Mouse (Mus musculus) kidney, adult 2 months (tissue): ENCODE measurements around the gene Sec1. TPM values are rescaled to one million over a fixed set of nuclear protein-coding genes. Genes with fewer than 3 reads are reported as not detected.
A peak's percentile ranks its signal among the peaks of the same experiment; 100 is the strongest.

Experiments
- DNase-seq: peaks from one replicate; pipeline ENCODE4 v3.0.0; 2021
- H3K27ac ChIP-seq: fragments of 200-500 bp; 2 replicates; pipeline ENCODE4 v1.5.1; 2012; ENCODE audit warnings: low read depth, low read length, control low read depth, inconsistent platforms; ENCODE audit not compliant: insufficient read depth
- H3K27me3 ChIP-seq: fragments of 200-500 bp; replicated peaks from 2 replicates; pipeline ENCODE4 v1.6.1; 2012; ENCODE audit warnings: mild to moderate bottlenecking, moderate library complexity, low read length, inconsistent platforms; ENCODE audit not compliant: control insufficient read depth, insufficient read depth
- H3K36me3 ChIP-seq: fragments of 200-500 bp; 2 replicates; pipeline ENCODE4 v1.6.1; 2012; ENCODE audit warnings: mild to moderate bottlenecking, moderate library complexity, low read length, inconsistent platforms; ENCODE audit not compliant: control insufficient read depth, insufficient read depth
- H3K4me1 ChIP-seq: fragments of 200-500 bp; 2 replicates; pipeline ENCODE4 v1.6.1; 2011; ENCODE audit warnings: low read length; ENCODE audit not compliant: control insufficient read depth, insufficient read depth
- H3K4me3 ChIP-seq: fragments of 200-500 bp; 2 replicates; pipeline ENCODE4 v1.5.1; 2011; ENCODE audit warnings: mild to moderate bottlenecking, low read depth, low read length, control low read depth; ENCODE audit not compliant: insufficient read depth
- CTCF ChIP-seq: fragments of 200-500 bp; conservative IDR thresholded peaks from 2 replicates; pipeline ENCODE4 v1.5.1; 2011; ENCODE audit warnings: low read depth, mild to moderate bottlenecking, control low read depth, low read length, moderate library complexity, mixed read lengths; ENCODE audit not compliant: insufficient read depth, insufficient read length
- POLR2A ChIP-seq: fragments of 200-500 bp; IDR thresholded peaks from one replicate; pipeline ENCODE4 v1.6.1; 2011; ENCODE audit warnings: low read depth, low read length, control low read depth
- WGBS: fragments of 180-500 bp; shearing (Covaris S2); methylation state at CpG from one replicate; pipeline ENCODE4 v1.1.7; 2018; 5-methylcytosine and 5-hydroxymethylcytosine counted together
- polyA plus RNA-seq: library from polyadenylated mRNA; depleted of rRNA; stranded (reverse); fragments of >200 nt; gene quantifications from 2 replicates; pipeline ENCODE4 v1.2.3, GENCODE M21; 2012

Gene Sec1
- polyA plus RNA-seq, 1 experiment: 0.22 TPM

DNA sequence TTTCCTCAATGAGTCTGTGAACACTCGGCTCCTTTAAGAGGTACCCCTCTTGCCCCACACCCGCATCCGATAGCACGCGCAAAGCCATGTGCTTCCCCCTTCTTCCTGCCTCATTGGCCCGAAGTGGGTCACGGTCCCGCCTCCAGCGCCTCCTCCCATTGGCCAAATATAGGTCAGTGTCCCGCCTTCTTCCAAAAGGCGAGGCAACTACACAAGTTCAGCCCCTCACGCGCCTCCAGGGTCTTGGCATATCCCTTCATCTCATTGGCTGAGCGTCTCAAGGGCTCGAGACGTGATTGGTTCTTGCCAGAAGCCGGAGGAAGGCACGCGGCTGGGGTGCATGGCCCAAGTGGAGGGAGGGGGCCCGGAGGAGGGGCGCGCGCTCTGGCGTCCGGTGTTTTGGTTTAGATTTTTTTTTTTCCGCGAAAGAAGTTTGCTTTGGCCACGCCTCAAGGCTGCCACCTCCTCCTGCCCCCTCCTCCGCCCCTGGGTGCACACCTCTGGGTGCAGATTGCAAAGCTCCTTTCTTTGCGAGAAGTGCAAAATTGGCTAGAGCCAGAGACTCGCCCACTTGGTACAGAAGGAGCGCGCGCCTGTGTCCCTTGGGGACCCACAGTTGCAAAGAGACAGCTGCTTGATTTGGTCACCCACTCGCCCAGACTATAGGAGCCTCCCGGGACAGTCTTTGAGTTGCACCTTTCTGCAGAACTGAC is 10.7 kb upstream of the Sec1 start, which contains the start of gene Dbp:
Dbp (plus strand) TSS at position 359 of the 713 bp plus-strand sequence.
- under 1% methylated on average over 36 of the region's 36 CpGs for WGBS
- peaks cover 2% of the 10 kb centered on the region; the same call in 1 of the 2 replicates for H3K27me3 ChIP-seq
- peaks cover 24% of the 10 kb centered on the region for H3K4me1 ChIP-seq
- peak; percentile 85 for TF ChIP-seq POLR2A
- TF ChIP-seq CTCF: no peak
- H3K27ac ChIP-seq: peak within 1 kb of the TSS; percentile 100
- peak within 1 kb of the TSS; percentile 63 for H3K4me3 ChIP-seq
- DNase-seq: peak; percentile 100
- peaks cover 8% of the 10 kb centered on the region; the same call in 1 of the 2 replicates for H3K36me3 ChIP-seq

DNA sequence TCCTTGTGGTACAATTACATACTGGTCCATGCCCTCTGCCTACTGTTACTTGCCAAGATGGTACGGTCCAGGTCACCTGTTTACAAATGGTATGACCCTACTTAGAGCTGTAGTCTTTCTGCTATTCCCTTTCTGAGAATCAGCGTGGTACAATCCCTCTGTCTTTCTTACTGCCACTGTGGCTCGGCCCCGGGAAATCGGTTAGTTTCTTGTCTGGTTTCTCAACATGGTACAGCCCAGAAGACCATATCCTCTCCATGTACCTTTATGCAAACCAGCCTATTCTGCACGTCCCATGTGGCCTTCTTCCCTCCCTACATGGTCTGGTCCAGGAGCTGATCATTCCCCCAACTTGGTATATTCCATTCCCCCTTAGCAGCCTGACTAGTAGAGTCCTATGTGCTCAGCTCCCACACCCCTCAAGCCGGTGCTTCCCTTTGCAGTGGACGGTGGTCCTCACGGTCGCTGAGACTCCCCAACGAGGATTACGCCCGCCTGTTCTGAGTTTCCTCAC is 9.9 kb upstream of the Sec1 start:
- H3K27ac ChIP-seq: peak overlapping the region; percentile 98
- peaks cover 5% of the 10 kb centered on the region; the same call in 1 of the 2 replicates for H3K36me3 ChIP-seq
- peak; percentile 87 for DNase-seq
- WGBS: under 1% methylated on average over 13 of the region's 13 CpGs
- H3K4me3 ChIP-seq: peak overlapping the region; percentile 63
- peaks cover 23% of the 10 kb centered on the region for H3K4me1 ChIP-seq
- TF ChIP-seq CTCF (no peak), POLR2A (peak; percentile 51)
- peaks cover 3% of the 10 kb centered on the region; the same call in 1 of the 2 replicates for H3K27me3 ChIP-seq

DNA sequence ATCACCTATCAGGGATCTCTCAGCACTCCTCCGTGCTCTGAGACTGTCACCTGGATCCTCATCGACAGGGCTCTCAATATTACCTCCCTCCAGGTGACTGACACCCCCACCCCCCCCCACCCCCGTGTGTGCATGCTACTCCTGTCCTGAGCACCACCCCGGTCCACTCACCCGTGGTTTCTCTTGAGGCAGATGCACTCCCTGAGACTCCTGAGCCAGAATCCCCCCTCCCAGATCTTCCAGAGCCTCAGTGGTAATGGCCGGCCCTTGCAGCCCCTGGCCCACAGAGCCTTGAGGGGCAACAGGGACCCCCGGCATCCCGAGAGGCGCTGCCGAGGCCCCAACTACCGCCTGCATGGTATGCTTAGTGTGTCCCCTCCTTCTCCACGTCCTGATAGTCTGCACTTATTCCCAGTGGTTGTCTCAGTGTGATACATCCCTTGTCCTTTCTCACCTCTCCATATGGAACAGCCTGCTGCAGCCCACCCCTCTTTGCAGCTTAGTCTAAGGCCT is 9.4 kb upstream of the Sec1 start:
- H3K4me1 ChIP-seq: peaks cover 18% of the 10 kb centered on the region
- TF ChIP-seq CTCF (no peak), POLR2A (no peak)
- H3K36me3 ChIP-seq: peaks cover 2% of the 10 kb centered on the region; the same call in 1 of the 2 replicates
- no peak for DNase-seq
- H3K4me3 ChIP-seq: peak overlapping the region; percentile 63
- H3K27me3 ChIP-seq: peaks cover 3% of the 10 kb centered on the region; the same call in 1 of the 2 replicates
- H3K27ac ChIP-seq: peak overlapping the region; percentile 98
- 37% methylated on average over 12 of the region's 12 CpGs for whole genome bisulfite sequencing

DNA sequence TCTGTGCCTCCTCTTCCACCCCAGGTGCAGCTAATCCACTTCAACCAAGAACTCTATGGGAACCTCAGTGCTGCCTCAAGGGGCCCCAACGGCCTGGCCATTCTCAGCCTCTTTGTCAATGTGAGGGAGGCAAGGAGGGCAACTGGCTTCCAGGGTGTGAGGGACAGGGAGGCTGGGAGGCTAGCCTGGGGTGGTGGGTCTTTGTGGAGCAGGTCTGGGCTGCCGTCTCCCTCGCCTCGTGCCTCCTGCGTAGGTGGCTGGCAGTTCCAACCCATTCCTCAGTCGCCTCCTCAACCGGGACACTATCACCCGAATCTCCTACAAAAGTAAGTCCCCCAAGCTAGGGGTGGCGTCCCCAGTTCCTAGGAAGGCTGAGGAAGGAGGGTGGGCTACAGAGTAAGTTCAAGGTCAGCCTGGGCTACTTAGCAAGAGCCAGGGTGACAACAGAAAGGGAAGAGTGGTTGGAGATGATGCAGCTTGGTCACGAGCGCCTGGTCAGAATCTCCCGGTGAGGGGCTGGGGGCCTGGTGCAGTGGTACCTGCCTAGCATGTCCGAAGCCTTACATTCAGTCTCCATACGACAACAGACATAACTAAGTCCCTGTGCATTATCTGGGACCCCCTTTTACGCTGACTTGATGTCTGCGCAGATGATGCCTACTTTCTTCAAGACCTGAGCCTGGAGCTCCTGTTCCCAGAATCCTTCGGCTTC is 8.8 kb upstream of the Sec1 start:
- no peak for DNase-seq
- H3K27ac ChIP-seq: no peak overlapping the region
- peaks cover 3% of the 10 kb centered on the region; the same call in 1 of the 2 replicates for H3K27me3 ChIP-seq
- 91% methylated on average over 17 of the region's 17 CpGs for WGBS
- no peaks in the 10 kb centered on the region for H3K36me3 ChIP-seq
- H3K4me3 ChIP-seq: no peak overlapping the region
- no peak for TF ChIP-seq CTCF
- no peak for TF ChIP-seq POLR2A
- H3K4me1 ChIP-seq: peaks cover 11% of the 10 kb centered on the region

DNA sequence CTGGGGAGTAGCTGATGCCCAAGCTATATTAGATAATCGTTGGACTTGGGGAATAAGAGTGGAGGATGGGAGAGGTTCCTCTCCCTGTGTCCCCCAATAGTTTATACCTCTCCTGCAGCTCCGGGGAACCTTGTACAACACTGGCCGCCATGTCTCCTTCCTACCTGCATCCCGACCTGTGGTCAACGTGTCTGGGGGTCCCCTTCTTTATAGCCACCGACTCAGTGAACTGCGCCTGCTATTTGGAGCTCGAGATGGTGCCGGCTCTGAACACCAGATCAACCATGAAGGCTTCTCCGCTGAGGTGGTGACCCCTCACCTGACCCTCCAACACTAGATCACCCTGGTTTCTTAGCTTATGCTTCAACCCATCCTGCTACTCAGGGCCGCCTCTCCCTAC is 8.1 kb upstream of the Sec1 start:
- Histone ChIP-seq H3K27me3 (peaks cover 3% of the 10 kb centered on the region; the same call in 1 of the 2 replicates), H3K36me3 (no peaks in the 10 kb centered on the region), H3K4me1 (peaks cover 8% of the 10 kb centered on the region; the same call in 1 of the 2 replicates), H3K4me3 (no peak overlapping the region), H3K27ac (no peak overlapping the region)
- 88% methylated on average over 11 of the region's 11 CpGs for WGBS
- TF ChIP-seq POLR2A: no peak
- TF ChIP-seq CTCF: no peak
- DNase-seq: no peak

DNA sequence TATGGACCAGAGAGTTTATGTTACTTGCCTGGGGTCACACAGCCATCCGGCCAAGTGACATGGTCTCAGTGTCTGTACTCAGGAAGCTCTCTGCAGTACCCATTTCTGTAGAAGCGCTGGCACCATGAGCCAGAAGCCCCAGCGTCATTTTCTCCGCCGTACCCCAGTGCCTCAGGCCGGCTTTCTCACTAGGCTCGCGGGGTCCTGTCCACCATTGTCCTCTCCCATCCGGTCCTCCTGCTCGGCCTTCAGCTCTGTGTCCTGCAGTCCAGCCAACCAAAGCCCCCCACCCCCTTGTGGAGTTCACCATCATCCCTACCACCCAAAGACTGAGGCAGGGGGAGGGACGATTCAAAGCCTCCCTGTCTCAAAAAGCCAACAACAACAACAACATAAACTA is 7.4 kb upstream of the Sec1 start:
- Histone ChIP-seq H3K36me3 (no peaks in the 10 kb centered on the region), H3K27ac (no peak overlapping the region), H3K4me3 (no peak overlapping the region), H3K4me1 (peaks cover 7% of the 10 kb centered on the region; the same call in 1 of the 2 replicates), H3K27me3 (peaks cover 3% of the 10 kb centered on the region; the same call in 1 of the 2 replicates)
- no peak for TF ChIP-seq POLR2A
- no peak for TF ChIP-seq CTCF
- DNase-seq: no peak
- 88% methylated on average over 11 of the region's 11 CpGs for WGBS

DNA sequence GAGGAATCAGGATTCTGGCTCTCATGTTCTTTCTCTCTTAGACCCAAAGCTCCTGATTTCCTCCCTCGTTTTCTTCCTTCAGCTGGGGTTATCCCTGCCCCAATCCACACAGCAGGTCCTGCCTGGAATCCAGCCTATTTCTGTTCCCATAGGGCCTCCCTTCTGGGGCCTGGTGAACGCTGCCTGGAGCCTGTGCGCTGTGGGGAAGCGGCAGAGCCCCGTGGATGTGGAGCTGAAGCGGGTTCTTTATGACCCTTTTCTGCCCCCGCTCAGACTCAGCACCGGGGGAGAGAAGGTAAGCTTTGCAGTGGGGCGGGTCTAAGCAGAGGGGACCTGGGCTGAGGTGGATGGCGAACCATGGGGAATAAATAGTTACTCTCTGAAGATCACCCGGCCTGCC is 6.9 kb upstream of the Sec1 start:
- Histone ChIP-seq H3K4me1 (peaks cover 7% of the 10 kb centered on the region; the same call in 1 of the 2 replicates), H3K4me3 (0 out of 2 replicates have a peak overlapping the region, but pooled peaks have one; percentile 5), H3K27ac (peak overlapping the region; percentile 9; the same call in 1 of the 2 replicates), H3K36me3 (no peaks in the 10 kb centered on the region), H3K27me3 (peaks cover 3% of the 10 kb centered on the region; the same call in 1 of the 2 replicates)
- no peak for TF ChIP-seq CTCF
- no peak for TF ChIP-seq POLR2A
- no peak for DNase-seq
- 31% methylated on average over 11 of the region's 11 CpGs for WGBS
